Mouse (Mus musculus) lung, postnatal 0 days (tissue): ENCODE measurements around the gene Als2cl. TPM values are rescaled to one million over a fixed set of nuclear protein-coding genes. Genes with fewer than 3 reads are reported as not detected.

ENCODE experiments used
- ATAC-seq: fragments of 200-750 bp; cut with Nextera tagmentation; 2 replicates; pipeline ENCODE4 v1.8.0; 2017; ENCODE audit warnings: moderate library complexity
- DNase-seq: peaks from one replicate; pipeline ENCODE4 v3.0.0-alpha.2; 2016; ENCODE audit warnings: low spot score
- H3K27ac ChIP-seq: fragments of 300-500 bp; sonication (generic); 2 replicates; pipeline ENCODE4 v1.5.1; 2014; ENCODE audit warnings: antibody characterized with exemption, mild to moderate bottlenecking, low read length, mixed read lengths
- H3K27me3 ChIP-seq: fragments of 300-500 bp; sonication (generic); replicated peaks from 2 replicates; pipeline ENCODE4 v1.6.1; 2014; ENCODE audit warnings: low read length, mixed read lengths; ENCODE audit not compliant: insufficient read depth
- H3K36me3 ChIP-seq: fragments of 300-500 bp; sonication (generic); 2 replicates; pipeline ENCODE4 v1.6.1; 2014; ENCODE audit warnings: low read length, mixed read lengths; ENCODE audit not compliant: insufficient read depth
- H3K4me1 ChIP-seq: fragments of 300-500 bp; sonication (generic); 2 replicates; pipeline ENCODE4 v1.6.1; 2014; ENCODE audit warnings: antibody characterized with exemption, low read depth, low read length, mixed read lengths; ENCODE audit not compliant: insufficient read depth
- H3K4me2 ChIP-seq: fragments of 300-500 bp; sonication (generic); replicated peaks from 2 replicates; pipeline ENCODE4 v1.6.1; 2014; ENCODE audit warnings: low read depth, mild to moderate bottlenecking, low read length, moderate library complexity, mixed read lengths
- H3K4me3 ChIP-seq: fragments of 300-500 bp; sonication (generic); 2 replicates; pipeline ENCODE4 v1.5.1; 2014; ENCODE audit warnings: low read depth, low read length
- H3K9ac ChIP-seq: fragments of 300-500 bp; sonication (generic); replicated peaks from 2 replicates; pipeline ENCODE4 v1.6.1; 2014; ENCODE audit warnings: low read depth, mild to moderate bottlenecking
- H3K9me3 ChIP-seq: fragments of 300-500 bp; sonication (generic); 2 replicates; pipeline ENCODE4 v1.6.1; 2016; ENCODE audit warnings: low read length, mixed read lengths
- CTCF ChIP-seq: IDR thresholded peaks from 2 replicates; pipeline ENCODE4 v1.5.1; 2016; ENCODE audit warnings: antibody characterized with exemption, mild to moderate bottlenecking
- EP300 ChIP-seq: IDR thresholded peaks from 2 replicates; pipeline ENCODE4 v1.6.1; 2016; ENCODE audit warnings: antibody characterized with exemption, mild to moderate bottlenecking, control low read depth
- WGBS: fragments of 180-500 bp; shearing (Covaris S2); extraction: QIAGEN DNeasy Blood & Tissue Kit; methylation state at CpG from one replicate; pipeline ENCODE4 v1.1.7; 2014; 5-methylcytosine and 5-hydroxymethylcytosine counted together
- polyA plus RNA-seq: library from polyadenylated mRNA; unstranded; fragments of >200 nt; fragmentation: Nextera tagmentation; extraction: Ambion mirVana; gene quantifications from 2 replicates; pipeline ENCODE4 v1.2.1, GENCODE M21; 2015

The Als2cl gene
- polyA plus RNA-seq, 1 experiment from 2014 or later = 13.5 TPM

GRCm38 (mm10) chr9:110877353-110877752 lies 2.3 kb upstream of the Als2cl start:
- Histone ChIP-seq H3K27me3 (no peaks in the 10 kb centered on the region), H3K36me3 (no peaks in the 10 kb centered on the region), H3K27ac (no peak overlapping the region; the same call in 1 of the 2 replicates), H3K9ac (no peak overlapping the region), H3K4me1 (peaks cover 11% of the 10 kb centered on the region; the same call in 1 of the 2 replicates), H3K9me3 (no peaks in the 10 kb centered on the region), H3K4me2 (no peak overlapping the region), H3K4me3 (no peak overlapping the region)
- no peak for DNase-seq
- TF ChIP-seq EP300 (no peak), CTCF (no peak)
- ATAC-seq = no peak
- WGBS = 89% methylated on average over 1 of the region's 1 CpGs

- 73% methylated on average over 5 of the region's 5 CpGs for WGBS
- no peaks in the 10 kb centered on the region for H3K9me3 ChIP-seq
- no peak overlapping the region; the same call in 1 of the 2 replicates for H3K27ac ChIP-seq
- H3K9ac ChIP-seq = no peak overlapping the region
- no peaks in the 10 kb centered on the region for H3K36me3 ChIP-seq
- no peaks in the 10 kb centered on the region for H3K27me3 ChIP-seq
- H3K4me1 ChIP-seq = peaks cover 11% of the 10 kb centered on the region; the same call in 1 of the 2 replicates
- TF ChIP-seq EP300 = no peak
- TF ChIP-seq CTCF = no peak
- ATAC-seq = no peak
- no peak overlapping the region for H3K4me2 ChIP-seq
- H3K4me3 ChIP-seq = no peak overlapping the region
- no peak for DNase-seq
These were observed 1.8 kb upstream of the Als2cl start for GRCm38 (mm10) chr9:110877888-110878287.

- Histone ChIP-seq H3K4me3 (peak within 1 kb of the TSS; percentile 57), H3K9me3 (no peaks in the 10 kb centered on the region), H3K27me3 (no peaks in the 10 kb centered on the region), H3K36me3 (no peaks in the 10 kb centered on the region), H3K27ac (peak within 1 kb of the TSS; percentile 91), H3K4me1 (peaks cover 11% of the 10 kb centered on the region; the same call in 1 of the 2 replicates), H3K9ac (peak within 1 kb of the TSS; percentile 41), H3K4me2 (peak within 1 kb of the TSS; percentile 83)
- 0% methylated on average over 39 of the region's 57 CpGs for WGBS
- ATAC-seq (peak; percentile 84), DNase-seq (peak; percentile 94)
- TF ChIP-seq CTCF (no peak), EP300 (peak; percentile 6; the same call in 1 of the 2 replicates)
These were observed 410 bp downstream of the Als2cl start, which contains the start of gene Tmie for GRCm38 (mm10) chr9:110879998-110880561. TSS of gene Tmie (minus strand) at chr9:110880113.

GRCm38 (mm10) chr9:110880772-110881171 lies 1.1 kb downstream of the Als2cl start:
- H3K27ac ChIP-seq = peak overlapping the region; percentile 91
- H3K36me3 ChIP-seq = no peaks in the 10 kb centered on the region
- H3K9me3 ChIP-seq = no peaks in the 10 kb centered on the region
- peaks cover 11% of the 10 kb centered on the region; the same call in 1 of the 2 replicates for H3K4me1 ChIP-seq
- ATAC-seq = peak; percentile 81
- peak overlapping the region; percentile 35; the same call in 1 of the 2 replicates for H3K9ac ChIP-seq
- peak overlapping the region; percentile 83 for H3K4me2 ChIP-seq
- 37% methylated on average over 4 of the region's 4 CpGs for WGBS
- no peaks in the 10 kb centered on the region for H3K27me3 ChIP-seq
- TF ChIP-seq CTCF (no peak), EP300 (peak; percentile 44; the same call in 1 of the 2 replicates)
- peak overlapping the region; percentile 57 for H3K4me3 ChIP-seq
- DNase-seq = peak; percentile 87

GRCm38 (mm10) chr9:110881953-110882352 lies 2.3 kb downstream of the Als2cl start:
- 46% methylated on average over 7 of the region's 7 CpGs for WGBS
- H3K4me2 ChIP-seq = peak overlapping the region; percentile 83
- H3K4me3 ChIP-seq = no peak overlapping the region
- ATAC-seq = peak; percentile 20; the same call in 1 of the 2 replicates
- DNase-seq = peak; percentile 67
- peaks cover 11% of the 10 kb centered on the region; the same call in 1 of the 2 replicates for H3K4me1 ChIP-seq
- TF ChIP-seq EP300 (peak; percentile 66; the same call in 1 of the 2 replicates), CTCF (no peak)
- no peaks in the 10 kb centered on the region for H3K27me3 ChIP-seq
- no peaks in the 10 kb centered on the region for H3K36me3 ChIP-seq
- peak overlapping the region; percentile 91 for H3K27ac ChIP-seq
- H3K9me3 ChIP-seq = no peaks in the 10 kb centered on the region
- no peak overlapping the region for H3K9ac ChIP-seq

- no peak overlapping the region for H3K9ac ChIP-seq
- H3K9me3 ChIP-seq = no peaks in the 10 kb centered on the region
- TF ChIP-seq EP300 = no peak
- WGBS = 53% methylated on average over 9 of the region's 9 CpGs
- H3K27me3 ChIP-seq = no peaks in the 10 kb centered on the region
- no peak overlapping the region for H3K27ac ChIP-seq
- H3K36me3 ChIP-seq = peaks cover 12% of the 10 kb centered on the region; the same call in 1 of the 2 replicates
- H3K4me1 ChIP-seq = no peaks in the 10 kb centered on the region; the same call in 1 of the 2 replicates
- ATAC-seq = no peak
- DNase-seq = no peak
- no peak overlapping the region for H3K4me3 ChIP-seq
- no peak overlapping the region for H3K4me2 ChIP-seq
These were observed 8.0 kb downstream of the Als2cl start for GRCm38 (mm10) chr9:110887388-110888303.
